Mouse (Mus musculus) liver, embryonic 14.5 days (tissue): ENCODE measurements around the gene Rtn4rl1.

Experiments
- CTCF ChIP-seq: IDR thresholded peaks from 2 replicates; pipeline ENCODE4 v1.5.1; 2016; ENCODE audit warnings: antibody characterized with exemption, low read depth, control low read depth
- EP300 ChIP-seq: IDR thresholded peaks from 2 replicates; pipeline ENCODE4 v1.6.1; 2016; ENCODE audit warnings: antibody characterized with exemption, low read depth

DNA sequence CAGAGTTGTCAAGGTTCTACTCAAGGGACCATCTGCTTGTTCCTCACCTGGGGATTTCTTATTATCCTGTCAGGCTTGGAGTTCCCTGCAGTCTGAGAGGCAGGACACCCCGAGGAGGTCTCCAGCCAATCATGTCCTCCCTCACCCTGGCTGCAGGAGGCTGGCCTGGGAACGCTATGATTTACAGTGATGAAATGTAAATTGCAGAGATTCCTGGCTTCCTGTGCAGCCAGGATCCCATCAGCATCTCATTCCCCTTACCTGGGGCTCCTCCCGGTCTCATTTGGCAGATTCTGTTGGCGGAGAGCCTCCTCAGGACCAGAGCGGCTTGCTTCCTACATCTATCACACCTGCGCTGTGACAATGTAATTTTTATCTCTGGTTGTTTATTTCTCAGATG is 35.7 kb downstream of the Rtn4rl1 start:
- TF ChIP-seq EP300: no peak
- TF ChIP-seq CTCF: no peak
